Mouse (Mus musculus): ENCODE measurements at regions not wholly inside any gene's neighbourhood (a gene's known extent, or its start where the extent isn't known, plus 50 kb on each side); places are given as distances from the start of the nearest gene placed in this dataset.

DNA sequence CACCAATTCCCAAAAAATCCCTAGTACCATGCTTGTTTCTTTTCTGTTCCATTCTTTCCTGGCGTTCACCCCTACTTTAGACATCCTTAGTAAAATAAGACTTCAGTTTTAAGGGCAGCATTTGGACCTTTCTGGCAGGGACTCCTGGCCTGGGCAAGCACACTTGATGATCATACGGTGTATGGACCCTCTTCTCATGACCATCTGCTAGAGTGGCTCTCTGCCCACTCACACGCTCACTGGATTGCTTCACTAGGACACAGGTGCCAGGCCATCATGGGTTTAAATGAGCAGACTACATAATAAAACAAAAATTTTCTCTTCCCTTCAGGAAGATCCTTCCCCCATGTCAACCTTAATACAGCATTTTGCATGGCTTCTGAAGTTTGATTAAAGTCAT is 138.0 kb downstream of the Prdm13 start:
- TF ChIP-seq CTCF (IDR thresholded peaks at IDR 0.05; ENCODE audit: low read depth) = no peak
- TF ChIP-seq EP300 (optimal IDR thresholded peaks at IDR 0.05) = no peak

All from stomach, postnatal 0 days (tissue).